Comparison of ENCODE assay signal across 11 mouse cellular contexts in the genomic region with DNA sequence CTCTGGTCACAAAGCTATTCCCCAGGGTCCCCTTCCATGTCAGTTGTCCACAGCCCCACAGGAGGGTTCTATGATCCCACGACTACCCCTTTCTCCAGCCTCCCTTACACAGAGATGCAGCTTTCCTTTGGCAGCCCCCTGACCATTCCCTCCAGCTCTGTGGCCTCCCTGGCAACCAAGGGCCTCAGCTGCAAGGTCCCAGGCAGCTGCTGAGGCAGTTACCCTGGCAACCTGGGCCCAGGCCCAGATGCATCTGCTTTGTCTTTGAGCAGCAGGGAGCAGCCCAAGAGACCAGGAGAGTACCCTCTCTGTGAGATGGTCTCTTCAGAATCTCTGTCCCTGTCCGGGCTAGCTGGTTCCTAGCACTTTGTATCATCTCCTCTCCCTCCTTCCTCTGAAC.
DNase-seq lines count a peak whose midpoint lies in the region; ATAC-seq lines count a peak whose summit lies in the region.
"Had no signal": no experiment of that assay in that cellular context is flagged by ENCODE, and none has a peak within 500 bp of the region (broad histone marks: within the 10 kb centered on the region; RNA-seq: fewer than 3 reads in every experiment).

No protein-coding gene starts in this region.

- H3K27ac ChIP-seq in hindbrain, embryonic 11.5 days (ENCODE audit: low read depth, low read length), result peak overlapping the region; percentile 87
- H3K27ac ChIP-seq in midbrain, embryonic 11.5 days (ENCODE audit: low read depth, low read length), result peak overlapping the region; percentile 80
- H3K27ac ChIP-seq: heart, embryonic 13.5 days had no signal

- peak; percentile 89 for ATAC-seq in hindbrain, embryonic 11.5 days (ENCODE audit: low FRiP score)
- ATAC-seq in midbrain, embryonic 11.5 days (ENCODE audit: low FRiP score), result peak; percentile 94

- H3K4me1 ChIP-seq in hindbrain, embryonic 11.5 days (replicated peaks; ENCODE audit: control insufficient read depth, insufficient read depth, low read length), result peaks cover 29% of the 10 kb centered on the region
- peaks cover 59% of the 10 kb centered on the region for H3K4me1 ChIP-seq in midbrain, embryonic 11.5 days (ENCODE audit: control insufficient read depth, insufficient read depth, low read length)
- H3K4me1 ChIP-seq: heart, embryonic 13.5 days had no signal

- no peaks in the 10 kb centered on the region for H3K9me3 ChIP-seq in hindbrain, embryonic 11.5 days (ENCODE audit: control insufficient read depth, low read length)
- H3K9me3 ChIP-seq in midbrain, embryonic 11.5 days (ENCODE audit: control insufficient read depth, low read length), result no peaks in the 10 kb centered on the region
- H3K9me3 ChIP-seq: heart, embryonic 13.5 days had no signal

- H3K36me3 ChIP-seq in hindbrain, embryonic 11.5 days (ENCODE audit: control insufficient read depth, insufficient read depth, low read length), result no peaks in the 10 kb centered on the region
- no peaks in the 10 kb centered on the region for H3K36me3 ChIP-seq in midbrain, embryonic 11.5 days (ENCODE audit: control insufficient read depth, insufficient read depth, low read length)
- H3K36me3 ChIP-seq: heart, embryonic 13.5 days had no signal

- H3K27me3 ChIP-seq in hindbrain, embryonic 11.5 days (ENCODE audit: control insufficient read depth, insufficient read depth, low read length), result no peaks in the 10 kb centered on the region
- H3K27me3 ChIP-seq in midbrain, embryonic 11.5 days (ENCODE audit: control insufficient read depth, insufficient read depth, low read length), result no peaks in the 10 kb centered on the region

- no peak overlapping the region; the same call in 1 of the 2 replicates for H3K9ac ChIP-seq in hindbrain, embryonic 11.5 days (ENCODE audit: low read depth, low read length)
- H3K9ac ChIP-seq in midbrain, embryonic 11.5 days (ENCODE audit: low read length), result 0 out of 2 replicates have a peak overlapping the region, but pooled peaks have one; percentile 21
- H3K9ac ChIP-seq: heart, embryonic 13.5 days had no signal

- WGBS in hindbrain, embryonic 11.5 days, result 13% methylated on average over 2 of the region's 2 CpGs
- 9% methylated on average over 2 of the region's 2 CpGs for WGBS in midbrain, embryonic 11.5 days

- H3K4me3 ChIP-seq in hindbrain, embryonic 11.5 days (ENCODE audit: low read depth, low read length), result no peak overlapping the region
- no peak overlapping the region for H3K4me3 ChIP-seq in midbrain, embryonic 11.5 days (ENCODE audit: low read depth, low read length)
- H3K4me3 ChIP-seq: heart, embryonic 13.5 days had no signal

- 0 out of 2 replicates have a peak overlapping the region, but pooled peaks have one; percentile 19 for H3K4me2 ChIP-seq in hindbrain, embryonic 11.5 days (replicated peaks; ENCODE audit: low read depth, low read length)
- peak overlapping the region; percentile 29 for H3K4me2 ChIP-seq in midbrain, embryonic 11.5 days
- H3K4me2 ChIP-seq: heart, embryonic 13.5 days had no signal

- peak; percentile 68 for DNase-seq in layer of hippocampus, adult 11-12 months (ENCODE audit: low spot score)
- no peak for DNase-seq in layer of hippocampus, adult 9-10 months (ENCODE audit: low spot score)
- peak; percentile 88 for DNase-seq in hindbrain, embryonic 11.5 days (ENCODE audit: low spot score)
- peak; percentile 96 for DNase-seq in midbrain, embryonic 11.5 days (ENCODE audit: low spot score, missing footprints)
- DNase-seq in spleen, adult 18-20 months, result no peak
- no peak for DNase-seq in liver
- DNase-seq in ovary, postnatal 10 days (ENCODE audit: low spot score), result no peak
- no peak for DNase-seq in thymus, postnatal 25 days
- DNase-seq: cerebellum, adult 9-10 months; thymus, adult 18-20 months had no signal

Comparison
In these comparisons a context has a peak if more than half of its experiments do, and no peak if none do; other contexts are left out.
1. DNase-seq: peak in layer of hippocampus, adult 11-12 months (single experiment), hindbrain, embryonic 11.5 days (single experiment) and midbrain, embryonic 11.5 days (single experiment); none in layer of hippocampus, adult 9-10 months (single experiment), spleen, adult 18-20 months (0 of 2), liver (single experiment), ovary, postnatal 10 days (single experiment) and thymus, postnatal 25 days (single experiment).